Mouse (Mus musculus): ENCODE measurements around the gene Hnrnpc.

- TF ChIP-seq CTCF (IDR thresholded peaks at IDR 0.05; ENCODE audit: low read depth) (peak; percentile 74), EP300 (IDR thresholded peaks at IDR 0.05; ENCODE audit: low read depth) (no peak)
Observed at GRCm38 (mm10) chr14:52123918-52124317, 20.1 kb upstream of the Hnrnpc start.

All from liver, embryonic 14.5 days (tissue).